Mouse (Mus musculus) liver, embryonic 16.5 days (tissue): ENCODE measurements around the gene Wdr3. TPM values are rescaled to one million over a fixed set of nuclear protein-coding genes. Genes with fewer than 3 reads are reported as not detected.

Experiments
- polyA plus RNA-seq: library from polyadenylated mRNA; unstranded; fragments of >200 nt; fragmentation: Nextera tagmentation; extraction: Ambion mirVana; gene quantifications from 2 replicates; pipeline ENCODE4 v1.2.1, GENCODE M21; 2015

The Wdr3 gene
- polyA plus RNA-seq, 1 experiment from 2014 or later = 16.9 TPM

Other genes starting within 250 kb of the Wdr3 start
- 17.5 and 18.7 TPM in 2 replicates for gene Gdap2, start within 50 bp of the Wdr3 start, polyA plus RNA-seq